Mouse (Mus musculus): Measurements from ENCODE around the gene Sfxn2.

- TF ChIP-seq POLR2A (IDR thresholded peaks at IDR 0.05; ENCODE audit: low read depth, low read length) (no peak), CTCF (IDR thresholded peaks at IDR 0.05; ENCODE audit: extremely low read depth, insufficient read length, insufficient replicate concordance, low read depth, low read length) (no peak)
Observed at GRCm38 (mm10) chr19:46558631-46559030, 14.5 kb upstream of the Sfxn2 start.
